Mouse (Mus musculus) stomach, postnatal 0 days (tissue): ENCODE measurements around the gene Pycr1. TPM values are rescaled to one million over a fixed set of nuclear protein-coding genes. Genes with fewer than 3 reads are reported as not detected.

Experiments
- ATAC-seq: fragments of 200-750 bp; cut with Nextera tagmentation; 2 replicates; pipeline ENCODE4 v1.8.0; 2017; ENCODE audit not compliant: low FRiP score, low TSS enrichment
- DNase-seq: peaks from one replicate; pipeline ENCODE4 v3.0.0-alpha.2; 2016; ENCODE audit warnings: low spot score
- H3K27ac ChIP-seq: fragments of 300-500 bp; sonication (generic); replicated peaks from 2 replicates; pipeline ENCODE4 v1.5.1; 2014; ENCODE audit warnings: mild to moderate bottlenecking, control low read depth
- H3K27me3 ChIP-seq: fragments of 300-500 bp; sonication (generic); 2 replicates; pipeline ENCODE4 v1.6.1; 2014; ENCODE audit warnings: low read length; ENCODE audit not compliant: control insufficient read depth, insufficient read depth
- H3K36me3 ChIP-seq: fragments of 300-500 bp; sonication (generic); 2 replicates; pipeline ENCODE4 v1.6.1; 2014; ENCODE audit warnings: low read length, mixed read lengths; ENCODE audit not compliant: control insufficient read depth, insufficient read depth
- H3K4me1 ChIP-seq: fragments of 300-500 bp; sonication (generic); replicated peaks from 2 replicates; pipeline ENCODE4 v1.6.1; 2014; ENCODE audit warnings: antibody characterized with exemption; ENCODE audit not compliant: control insufficient read depth, insufficient read depth
- H3K4me2 ChIP-seq: fragments of 300-500 bp; sonication (generic); replicated peaks from 2 replicates; pipeline ENCODE4 v1.6.1; 2014; ENCODE audit warnings: low read depth, mild to moderate bottlenecking, control low read depth, moderate library complexity
- H3K4me3 ChIP-seq: fragments of 300-500 bp; sonication (generic); 2 replicates; pipeline ENCODE4 v1.5.1; 2014; ENCODE audit warnings: low read depth, low read length, control low read depth
- H3K9ac ChIP-seq: fragments of 300-500 bp; sonication (generic); 2 replicates; pipeline ENCODE4 v1.6.1; 2014; ENCODE audit warnings: mild to moderate bottlenecking, low read length, control low read depth, mixed read lengths
- H3K9me3 ChIP-seq: fragments of 300-500 bp; sonication (generic); 2 replicates; pipeline ENCODE4 v1.6.1; 2016; ENCODE audit warnings: low read length; ENCODE audit not compliant: control insufficient read depth
- CTCF ChIP-seq: IDR thresholded peaks from 2 replicates; pipeline ENCODE4 v1.5.1; 2016; ENCODE audit warnings: antibody characterized with exemption, low read depth, mild to moderate bottlenecking, moderate library complexity
- EP300 ChIP-seq: optimal IDR thresholded peaks from 2 replicates; pipeline ENCODE3; 2016; ENCODE audit warnings: antibody characterized with exemption
- WGBS: fragments of 180-500 bp; shearing (Covaris S2); extraction: QIAGEN DNeasy Blood & Tissue Kit; methylation state at CpG from one replicate; pipeline ENCODE4 v1.1.7; 2014; 5-methylcytosine and 5-hydroxymethylcytosine counted together
- polyA plus RNA-seq: library from polyadenylated mRNA; unstranded; fragments of >200 nt; fragmentation: Nextera tagmentation; extraction: Ambion mirVana; gene quantifications from 2 replicates; pipeline ENCODE4 v1.2.1, GENCODE M21; 2015

Pycr1 gene
- polyA plus RNA-seq, 1 experiment from 2014 or later: 18.4 TPM

DNA sequence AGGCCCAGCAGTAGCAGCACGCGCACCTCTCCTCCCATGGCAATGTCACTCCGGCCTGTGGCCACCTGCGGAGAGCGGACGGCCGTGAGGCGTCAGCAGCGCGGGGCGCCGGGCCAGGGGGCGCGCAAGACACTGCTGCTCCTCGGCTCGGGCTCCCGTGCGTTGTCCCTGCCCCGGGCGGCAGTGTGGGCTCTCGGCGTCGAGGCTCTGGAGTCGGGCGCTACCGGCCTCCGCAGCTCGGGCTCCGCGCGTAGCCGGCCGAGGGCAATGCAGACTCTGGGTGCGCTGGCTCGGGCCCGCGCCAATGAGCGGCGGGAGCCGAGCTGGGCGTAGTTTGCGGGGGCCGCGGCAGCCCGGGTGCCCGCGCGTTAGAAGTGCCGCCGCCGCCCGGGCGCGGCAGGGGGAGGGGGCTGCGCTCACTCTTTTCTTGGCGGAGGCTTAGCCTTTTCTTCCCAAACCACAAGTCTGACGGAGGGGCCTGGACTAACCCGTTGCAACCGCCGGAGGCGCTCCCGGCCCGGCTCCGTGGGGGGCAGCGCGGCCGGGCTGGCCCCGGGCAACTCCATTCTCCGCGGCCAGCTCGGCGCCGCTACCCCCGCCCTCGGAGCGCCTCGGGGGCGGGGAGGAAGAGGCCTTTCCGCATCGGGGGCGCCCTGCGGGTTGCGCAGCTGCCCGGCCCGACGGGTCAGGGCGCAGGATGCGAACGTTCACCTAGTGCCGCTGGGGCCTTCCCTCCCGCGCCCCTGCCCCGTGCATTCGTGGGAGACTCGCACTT, 16.9 kb upstream of the Pycr1 start:
- Histone ChIP-seq H3K4me1 (peaks cover 3% of the 10 kb centered on the region; the same call in 1 of the 2 replicates), H3K4me3 (peak overlapping the region; percentile 43), H3K9ac (peak overlapping the region; percentile 45), H3K27ac (no peak overlapping the region), H3K27me3 (peaks cover 21% of the 10 kb centered on the region), H3K4me2 (peak overlapping the region; percentile 66), H3K9me3 (no peaks in the 10 kb centered on the region), H3K36me3 (no peaks in the 10 kb centered on the region)
- TF ChIP-seq EP300 (no peak), CTCF (peak; percentile 41)
- ATAC-seq (peak; percentile 50), DNase-seq (peak; percentile 58)
- WGBS: under 1% methylated on average over 80 of the region's 95 CpGs

DNA sequence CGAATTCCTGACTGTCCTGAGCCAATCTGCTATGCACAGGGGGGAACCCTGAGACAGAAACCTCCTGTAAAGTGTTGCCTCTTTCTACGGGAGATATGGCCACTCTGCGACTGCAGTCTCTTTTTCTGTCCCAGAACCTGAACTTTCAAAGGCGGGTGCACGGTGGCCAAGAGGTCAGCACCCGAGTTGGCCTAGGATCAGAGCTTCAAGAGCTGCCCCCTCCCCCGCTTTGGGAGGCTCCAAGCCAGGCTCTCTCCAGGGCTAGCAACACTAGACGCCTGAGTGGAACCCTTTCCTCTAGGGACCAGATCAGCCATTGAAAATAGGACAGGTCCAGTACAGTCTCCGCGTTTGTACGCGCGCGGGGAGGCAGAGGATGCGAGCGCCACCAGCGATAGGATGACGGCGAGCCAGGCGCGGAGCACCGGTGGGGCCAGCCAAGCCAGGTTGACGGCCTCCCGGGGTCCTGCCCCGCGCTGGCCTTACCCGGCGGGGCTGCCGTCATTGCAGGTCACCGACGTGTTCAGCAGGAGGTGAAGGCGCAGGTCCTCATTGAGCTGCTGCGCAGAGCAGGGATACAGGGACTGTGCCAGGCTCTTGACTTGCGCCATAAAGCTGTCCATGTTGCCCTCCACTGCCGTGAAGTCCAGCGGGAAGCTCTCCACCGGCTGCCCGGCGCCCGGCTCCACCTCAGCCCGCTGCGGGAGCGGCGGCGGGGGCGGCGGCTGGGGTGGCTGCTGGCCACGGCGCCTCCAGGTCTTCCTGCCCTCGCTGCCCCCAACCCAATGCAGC, 16.1 kb upstream of the Pycr1 start:
- DNase-seq (no peak), ATAC-seq (no peak)
- H3K9ac ChIP-seq: peak overlapping the region; percentile 23; the same call in 1 of the 2 replicates
- no peak overlapping the region for H3K27ac ChIP-seq
- H3K4me1 ChIP-seq: peaks cover 3% of the 10 kb centered on the region; the same call in 1 of the 2 replicates
- H3K27me3 ChIP-seq: peaks cover 21% of the 10 kb centered on the region
- no peaks in the 10 kb centered on the region for H3K36me3 ChIP-seq
- peak overlapping the region; percentile 66 for H3K4me2 ChIP-seq
- no peaks in the 10 kb centered on the region for H3K9me3 ChIP-seq
- TF ChIP-seq EP300: no peak
- no peak for TF ChIP-seq CTCF
- WGBS: 3% methylated on average over 49 of the region's 50 CpGs
- peak overlapping the region; percentile 43 for H3K4me3 ChIP-seq

DNA sequence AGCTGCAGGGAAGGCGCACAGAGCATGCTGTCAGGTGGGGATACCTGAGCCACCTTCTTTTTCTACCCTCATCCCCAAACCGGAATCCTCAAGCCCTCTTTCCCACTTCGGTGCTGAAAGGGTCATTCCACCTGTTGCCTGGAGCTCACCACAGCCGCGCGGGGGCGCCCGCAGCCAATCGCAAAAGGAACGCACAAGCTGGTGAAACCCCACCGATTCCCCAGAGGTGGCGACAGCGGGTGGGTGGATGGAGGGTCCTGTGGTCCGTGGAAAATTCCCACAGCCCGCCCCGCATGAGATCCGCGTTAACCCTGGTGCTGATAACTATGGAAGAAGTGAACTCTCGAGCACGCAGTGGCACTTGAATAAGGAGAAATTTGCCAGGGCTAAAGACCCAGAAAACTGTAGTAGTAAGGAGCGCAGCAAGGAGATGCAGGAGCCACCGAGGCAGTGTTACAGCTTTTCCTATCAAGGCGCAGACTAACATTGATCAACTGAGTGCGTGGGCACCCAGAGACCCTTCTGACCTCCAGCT, 15.4 kb upstream of the Pycr1 start:
- Histone ChIP-seq H3K36me3 (no peaks in the 10 kb centered on the region), H3K27ac (no peak overlapping the region), H3K27me3 (peaks cover 21% of the 10 kb centered on the region), H3K9ac (no peak overlapping the region), H3K9me3 (no peaks in the 10 kb centered on the region), H3K4me1 (peaks cover 3% of the 10 kb centered on the region; the same call in 1 of the 2 replicates), H3K4me2 (peak overlapping the region; percentile 25), H3K4me3 (0 out of 2 replicates have a peak overlapping the region, but pooled peaks have one; percentile 2)
- ATAC-seq (peak; percentile 51; the same call in 1 of the 2 replicates), DNase-seq (peak; percentile 87)
- WGBS: 2% methylated on average over 23 of the region's 24 CpGs
- TF ChIP-seq EP300 (no peak), CTCF (peak; percentile 95)

DNA sequence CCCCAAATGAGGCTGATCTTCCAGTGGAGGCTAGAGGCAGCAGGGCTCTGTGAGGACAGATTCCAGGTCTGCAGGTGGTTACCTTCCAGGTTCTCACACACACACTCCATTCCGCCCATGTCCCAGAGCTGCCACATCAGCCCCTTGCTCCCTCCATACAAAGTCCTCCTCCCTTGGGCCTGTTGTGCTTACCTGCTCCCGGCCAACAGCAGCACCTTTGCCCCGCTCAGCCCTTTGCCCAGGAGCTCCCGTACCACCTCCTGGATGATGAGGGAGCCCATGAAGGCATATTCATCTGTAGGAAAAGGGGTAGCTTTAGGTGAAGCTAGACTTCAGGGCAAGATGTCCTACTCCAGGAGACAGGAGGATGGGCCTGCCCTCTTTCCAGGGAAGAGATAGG, 13.7 kb upstream of the Pycr1 start:
- 91% methylated on average over 4 of the region's 4 CpGs for WGBS
- H3K9me3 ChIP-seq: no peaks in the 10 kb centered on the region
- peaks cover 21% of the 10 kb centered on the region for H3K27me3 ChIP-seq
- TF ChIP-seq EP300: no peak
- no peak for TF ChIP-seq CTCF
- H3K27ac ChIP-seq: no peak overlapping the region
- ATAC-seq: no peak
- H3K4me2 ChIP-seq: no peak overlapping the region
- peaks cover 3% of the 10 kb centered on the region; the same call in 1 of the 2 replicates for H3K4me1 ChIP-seq
- H3K4me3 ChIP-seq: no peak overlapping the region
- no peak overlapping the region for H3K9ac ChIP-seq
- no peaks in the 10 kb centered on the region for H3K36me3 ChIP-seq
- no peak for DNase-seq

DNA sequence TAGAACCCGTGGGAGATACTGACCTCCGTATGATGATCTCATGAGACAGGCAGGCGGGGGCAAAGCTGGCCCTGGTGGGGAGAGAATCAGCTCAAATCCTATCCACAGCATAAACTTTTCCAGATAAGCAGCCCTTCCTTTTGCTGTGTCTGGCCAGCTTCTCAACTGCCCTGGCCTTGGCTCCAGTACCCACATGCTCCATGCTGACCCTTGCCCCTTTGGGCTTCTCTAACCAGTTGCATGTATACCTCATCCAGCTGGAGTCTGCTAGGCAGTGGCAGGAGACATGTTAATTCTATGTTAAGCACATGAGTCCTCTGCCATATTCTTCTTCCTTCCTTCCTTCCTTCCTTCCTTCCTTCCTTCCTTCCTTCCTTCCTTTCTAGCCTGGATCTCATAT, 11.2 kb upstream of the Pycr1 start:
- WGBS: 71% methylated on average over 3 of the region's 3 CpGs

More for the DNA sequence above, 11.2 kb upstream of the Pycr1 start:
- H3K9ac ChIP-seq: no peak overlapping the region
- TF ChIP-seq CTCF (no peak), EP300 (no peak)
- H3K36me3 ChIP-seq: no peaks in the 10 kb centered on the region
- H3K4me2 ChIP-seq: no peak overlapping the region
- H3K4me1 ChIP-seq: no peaks in the 10 kb centered on the region; the same call in 1 of the 2 replicates
- peaks cover 7% of the 10 kb centered on the region; the same call in 1 of the 2 replicates for H3K27me3 ChIP-seq
- DNase-seq (no peak), ATAC-seq (no peak)
- no peak overlapping the region for H3K27ac ChIP-seq
- H3K4me3 ChIP-seq: no peak overlapping the region
- H3K9me3 ChIP-seq: no peaks in the 10 kb centered on the region
